Mouse (Mus musculus) embryo, embryonic 11.5 days (tissue): ENCODE results near the gene Ankrd52.

Experiments
- DNase-seq: peaks from one replicate; pipeline ENCODE4 v3.0.0-alpha.2; 2012; ENCODE audit warnings: low read depth, low spot score

The Ankrd52 gene

GRCm38 (mm10) chr10:128401056-128401455 lies 24.1 kb downstream of the Ankrd52 start, which contains the start of gene Slc39a5:
TSS of gene Slc39a5 (minus strand) at chr10:128401229.
- DNase-seq: no peak

- no peak for DNase-seq
Measured at GRCm38 (mm10) chr10:128401638-128402037, 24.7 kb downstream of the Ankrd52 start.

GRCm38 (mm10) chr10:128403931-128404330 lies 27.0 kb downstream of the Ankrd52 start:
- DNase-seq: no peak

- no peak for DNase-seq
Measured at GRCm38 (mm10) chr10:128408591-128409535, 31.9 kb downstream of the Ankrd52 start.

GRCm38 (mm10) chr10:128409692-128410559 lies 33.0 kb downstream of the Ankrd52 start:
- DNase-seq: peak; percentile 93

GRCm38 (mm10) chr10:128410560-128410845 lies 33.6 kb downstream of the Ankrd52 start:
- no peak for DNase-seq

- DNase-seq: peak; percentile 95
Measured at GRCm38 (mm10) chr10:128411211-128412054, 34.5 kb downstream of the Ankrd52 start, which contains the start of the genes Nabp2 and Rnf41. TSS of gene Nabp2 (minus strand) at chr10:128411492. TSS of gene Rnf41 (plus strand) at chr10:128411657.

- DNase-seq: no peak
Measured at GRCm38 (mm10) chr10:128412055-128412381, 35.1 kb downstream of the Ankrd52 start.

GRCm38 (mm10) chr10:128412558-128412957 lies 35.6 kb downstream of the Ankrd52 start:
- DNase-seq: no peak

- no peak for DNase-seq
Measured at GRCm38 (mm10) chr10:128413076-128413475, 36.2 kb downstream of the Ankrd52 start.

GRCm38 (mm10) chr10:128414848-128415247 lies 37.9 kb downstream of the Ankrd52 start:
- DNase-seq: no peak

- no peak for DNase-seq
Measured at GRCm38 (mm10) chr10:128422426-128422825, 45.5 kb downstream of the Ankrd52 start.

GRCm38 (mm10) chr10:128424604-128425003 lies 47.7 kb downstream of the Ankrd52 start:
- DNase-seq: no peak

GRCm38 (mm10) chr10:128425260-128425659 lies 48.3 kb downstream of the Ankrd52 start:
- no peak for DNase-seq

GRCm38 (mm10) chr10:128429052-128429451 lies 52.1 kb downstream of the Ankrd52 start:
- no peak for DNase-seq

GRCm38 (mm10) chr10:128429454-128429853 lies 52.5 kb downstream of the Ankrd52 start:
- no peak for DNase-seq

GRCm38 (mm10) chr10:128433417-128433816 lies 56.5 kb downstream of the Ankrd52 start:
- DNase-seq: no peak

GRCm38 (mm10) chr10:128434681-128435080 lies 57.8 kb downstream of the Ankrd52 start:
- DNase-seq: no peak

GRCm38 (mm10) chr10:128435186-128435823 lies 58.4 kb downstream of the Ankrd52 start:
- no peak for DNase-seq

GRCm38 (mm10) chr10:128435873-128436272 lies 59.0 kb downstream of the Ankrd52 start:
- no peak for DNase-seq

GRCm38 (mm10) chr10:128436376-128436775 lies 59.5 kb downstream of the Ankrd52 start:
- no peak for DNase-seq
